Mouse (Mus musculus) heart, postnatal 0 days (tissue): ENCODE data around the gene Timm22. TPM values are rescaled to one million over a fixed set of nuclear protein-coding genes. Genes with fewer than 3 reads are reported as not detected.

Experiments used
- ATAC-seq: fragments of 200-750 bp; cut with Nextera tagmentation; 2 replicates; pipeline ENCODE4 v1.8.0; 2017; ENCODE audit warnings: low read depth, moderate number of reproducible peaks, moderate library complexity; ENCODE audit not compliant: insufficient read depth
- DNase-seq: peaks from one replicate; pipeline ENCODE4 v3.0.0-alpha.2; 2016; ENCODE audit warnings: low spot score
- H3K27ac ChIP-seq: fragments of 300-500 bp; sonication (generic); 2 replicates; pipeline ENCODE4 v1.5.1; 2014; ENCODE audit warnings: low read depth, mild to moderate bottlenecking
- H3K27me3 ChIP-seq: fragments of 300-500 bp; sonication (generic); 2 replicates; pipeline ENCODE4 v1.6.1; 2014; ENCODE audit warnings: low read length, mixed read lengths; ENCODE audit not compliant: control insufficient read depth, insufficient read depth
- H3K36me3 ChIP-seq: fragments of 300-500 bp; sonication (generic); replicated peaks from 2 replicates; pipeline ENCODE4 v1.6.1; 2014; ENCODE audit warnings: low read length, mixed read lengths; ENCODE audit not compliant: control insufficient read depth, insufficient read depth
- H3K4me1 ChIP-seq: fragments of 300-500 bp; sonication (generic); 2 replicates; pipeline ENCODE4 v1.6.1; 2014; ENCODE audit warnings: antibody characterized with exemption; ENCODE audit not compliant: control insufficient read depth, insufficient read depth
- H3K4me2 ChIP-seq: fragments of 300-500 bp; sonication (generic); 2 replicates; pipeline ENCODE4 v1.6.1; 2014; ENCODE audit warnings: low read depth, mild to moderate bottlenecking, low read length, moderate library complexity
- H3K4me3 ChIP-seq: fragments of 300-500 bp; sonication (generic); 2 replicates; pipeline ENCODE4 v1.5.1; 2014; ENCODE audit warnings: low read depth, low read length
- H3K9ac ChIP-seq: fragments of 300-500 bp; sonication (generic); replicated peaks from 2 replicates; pipeline ENCODE4 v1.6.1; 2014; ENCODE audit warnings: low read depth, low read length, mixed read lengths
- H3K9me3 ChIP-seq: fragments of 300-500 bp; sonication (generic); replicated peaks from 2 replicates; pipeline ENCODE4 v1.6.1; 2016; ENCODE audit warnings: low read length; ENCODE audit not compliant: control insufficient read depth
- CTCF ChIP-seq: IDR thresholded peaks from 2 replicates; pipeline ENCODE4 v1.5.1; 2016; ENCODE audit warnings: antibody characterized with exemption, control low read depth, low read depth
- EP300 ChIP-seq: IDR thresholded peaks from 2 replicates; pipeline ENCODE4 v1.6.1; 2016; ENCODE audit warnings: antibody characterized with exemption, low read depth
- WGBS: fragments of 180-500 bp; shearing (Covaris S2); extraction: QIAGEN DNeasy Blood & Tissue Kit; methylation state at CpG from one replicate; pipeline ENCODE4 v1.1.7; 2014; 5-methylcytosine and 5-hydroxymethylcytosine counted together
- polyA plus RNA-seq: library from polyadenylated mRNA; unstranded; fragments of >200 nt; fragmentation: Nextera tagmentation; extraction: Ambion mirVana; gene quantifications from 2 replicates; pipeline ENCODE4 v1.2.1, GENCODE M21; 2015
- total RNA-seq: library from RNA; depleted of rRNA; stranded (reverse); fragments of >200 nt; gene quantifications from 2 replicates; pipeline ENCODE4 v1.2.3, GENCODE M21; 2014; ENCODE audit warnings: low replicate concordance

Timm22 gene
- total and polyA plus RNA-seq, 2 experiments from 2014 or later: 20.1 to 90.5 TPM

DNA sequence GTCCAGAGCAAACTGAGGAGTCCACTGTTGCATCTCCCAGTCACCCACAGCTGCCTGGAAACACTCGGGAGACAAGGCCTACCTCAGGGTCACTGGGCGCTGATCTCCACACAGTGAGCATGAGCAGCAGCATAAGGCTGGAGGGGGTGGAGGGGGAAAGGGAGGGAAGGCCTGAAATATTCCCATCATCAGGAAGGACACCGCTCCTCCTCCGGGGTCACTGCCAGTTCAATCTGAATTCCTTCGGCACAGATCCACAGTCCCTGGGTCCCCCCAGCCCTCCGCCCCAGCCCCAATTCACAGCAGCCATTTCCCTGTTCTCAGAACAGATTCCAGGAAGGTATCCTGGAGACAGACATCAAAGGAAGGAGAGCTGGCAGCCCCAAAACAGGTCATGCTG is 43.6 kb upstream of the Timm22 start:
- no peak overlapping the region for H3K4me3 ChIP-seq
- H3K9ac ChIP-seq: no peak overlapping the region
- no peak for TF ChIP-seq EP300
- no peak for TF ChIP-seq CTCF
- no peaks in the 10 kb centered on the region for H3K9me3 ChIP-seq
- no peak overlapping the region for H3K27ac ChIP-seq
- 0 out of 2 replicates have a peak overlapping the region, but pooled peaks have one; percentile 3 for H3K4me2 ChIP-seq
- WGBS: 16% methylated on average over 6 of the region's 6 CpGs
- no peak for DNase-seq
- peaks cover 14% of the 10 kb centered on the region; the same call in 1 of the 2 replicates for H3K4me1 ChIP-seq
- no peak for ATAC-seq
- H3K27me3 ChIP-seq: no peaks in the 10 kb centered on the region
- no peaks in the 10 kb centered on the region for H3K36me3 ChIP-seq

DNA sequence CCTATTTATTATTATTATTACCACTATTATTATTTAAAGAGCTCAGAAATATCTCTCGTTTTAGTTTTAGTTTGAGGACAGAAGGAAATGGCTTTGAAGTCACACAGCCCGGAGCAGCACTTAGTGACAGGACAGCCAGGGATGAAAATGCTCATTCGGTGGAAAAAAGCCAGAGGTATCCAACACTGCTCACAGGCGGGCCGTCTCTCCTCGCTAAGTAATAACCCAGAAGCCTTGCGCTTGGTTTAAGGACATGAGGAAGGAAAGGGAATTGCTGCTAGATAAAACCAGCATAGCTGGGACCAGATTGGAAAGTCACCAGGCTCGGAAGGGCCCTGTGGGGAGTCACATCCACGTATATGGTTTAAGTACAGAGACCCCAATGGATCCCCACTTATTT is 43.1 kb upstream of the Timm22 start:
- Histone ChIP-seq H3K9me3 (no peaks in the 10 kb centered on the region), H3K27ac (0 out of 2 replicates have a peak overlapping the region, but pooled peaks have one; percentile 38), H3K36me3 (no peaks in the 10 kb centered on the region), H3K27me3 (no peaks in the 10 kb centered on the region), H3K9ac (no peak overlapping the region), H3K4me1 (peaks cover 14% of the 10 kb centered on the region; the same call in 1 of the 2 replicates), H3K4me2 (0 out of 2 replicates have a peak overlapping the region, but pooled peaks have one; percentile 3), H3K4me3 (no peak overlapping the region)
- 19% methylated on average over 9 of the region's 9 CpGs for WGBS
- TF ChIP-seq CTCF (no peak), EP300 (no peak)
- DNase-seq: no peak
- ATAC-seq: no peak

DNA sequence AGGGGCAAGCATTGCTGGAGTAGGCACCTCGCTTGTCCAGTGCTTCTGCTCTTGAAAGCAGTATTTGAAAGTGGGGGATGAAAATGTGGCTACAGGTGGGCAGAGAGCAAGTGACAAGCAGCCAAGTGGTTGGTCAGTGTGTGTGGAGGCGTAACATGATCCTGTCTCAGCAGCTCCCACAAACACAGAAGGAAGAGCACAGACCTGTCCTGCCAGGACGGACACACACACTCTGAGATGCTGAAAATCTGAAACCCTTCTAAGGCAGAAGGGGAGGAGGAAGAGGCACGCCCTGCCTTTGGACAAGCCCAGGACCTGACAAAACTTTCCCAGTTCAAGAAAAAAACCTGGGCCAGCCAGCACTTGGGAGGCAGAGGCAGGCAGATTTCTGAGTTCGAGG is 42.7 kb upstream of the Timm22 start:
- DNase-seq (no peak), ATAC-seq (no peak)
- H3K4me3 ChIP-seq: no peak overlapping the region
- peaks cover 14% of the 10 kb centered on the region; the same call in 1 of the 2 replicates for H3K4me1 ChIP-seq
- TF ChIP-seq CTCF (no peak), EP300 (no peak)
- H3K27ac ChIP-seq: 0 out of 2 replicates have a peak overlapping the region, but pooled peaks have one; percentile 38
- no peaks in the 10 kb centered on the region for H3K27me3 ChIP-seq
- no peak overlapping the region for H3K9ac ChIP-seq
- H3K36me3 ChIP-seq: no peaks in the 10 kb centered on the region
- no peaks in the 10 kb centered on the region for H3K9me3 ChIP-seq
- H3K4me2 ChIP-seq: no peak overlapping the region
- 78% methylated on average over 5 of the region's 5 CpGs for WGBS

DNA sequence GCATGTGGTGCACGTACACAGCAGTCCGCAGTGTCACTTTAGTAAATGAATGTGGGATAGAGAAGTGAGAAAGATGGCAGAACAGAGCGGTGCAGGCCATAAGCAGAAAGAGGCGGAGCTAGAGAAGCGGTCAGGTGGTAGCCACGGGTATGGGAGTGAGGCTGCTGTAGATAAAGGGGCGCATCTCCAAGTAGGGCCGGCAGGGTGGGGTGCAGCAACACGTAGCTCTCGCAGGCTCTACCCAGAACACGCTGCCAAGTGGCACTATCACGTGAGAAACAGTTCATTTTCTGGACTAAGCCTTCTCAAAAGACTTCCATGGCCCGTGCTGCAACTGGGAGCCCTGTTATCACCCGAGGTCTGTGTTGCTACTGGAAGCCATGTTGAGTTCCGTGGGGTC is 40.0 kb upstream of the Timm22 start:
- no peaks in the 10 kb centered on the region for H3K36me3 ChIP-seq
- no peak for ATAC-seq
- 80% methylated on average over 15 of the region's 15 CpGs for WGBS
- no peaks in the 10 kb centered on the region for H3K9me3 ChIP-seq
- no peak for TF ChIP-seq CTCF
- TF ChIP-seq EP300: no peak
- no peak for DNase-seq
- no peaks in the 10 kb centered on the region for H3K27me3 ChIP-seq
- H3K4me1 ChIP-seq: peaks cover 14% of the 10 kb centered on the region; the same call in 1 of the 2 replicates
- H3K27ac ChIP-seq: no peak overlapping the region
- H3K4me2 ChIP-seq: no peak overlapping the region
- H3K4me3 ChIP-seq: no peak overlapping the region
- no peak overlapping the region for H3K9ac ChIP-seq

DNA sequence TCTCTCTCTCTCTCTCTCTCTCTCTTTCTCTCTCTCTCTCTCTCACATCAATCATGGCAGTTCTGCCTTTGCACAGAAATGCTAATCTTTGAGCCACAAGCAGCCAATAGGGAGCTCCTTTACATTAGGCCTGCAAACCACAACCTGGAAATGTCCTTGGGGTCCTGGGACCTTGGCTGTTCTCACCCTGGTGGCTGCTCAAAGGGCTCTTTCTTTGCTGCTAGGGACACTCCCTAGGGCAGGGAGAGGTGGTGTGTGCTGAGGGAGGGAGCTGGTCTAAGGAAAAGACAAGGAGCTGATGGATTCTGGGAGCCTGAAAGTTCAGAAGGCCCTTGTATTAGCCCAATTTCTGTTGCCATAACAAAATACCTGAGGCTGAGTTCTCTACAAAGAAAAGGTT is 36.3 kb upstream of the Timm22 start:
- DNase-seq (no peak), ATAC-seq (no peak)
- no peak overlapping the region for H3K9ac ChIP-seq
- no peak overlapping the region for H3K4me2 ChIP-seq
- H3K27ac ChIP-seq: no peak overlapping the region
- no peak for TF ChIP-seq EP300
- no peak for TF ChIP-seq CTCF
- H3K4me1 ChIP-seq: peaks cover 25% of the 10 kb centered on the region
- no peaks in the 10 kb centered on the region for H3K36me3 ChIP-seq
- no peaks in the 10 kb centered on the region for H3K9me3 ChIP-seq
- H3K4me3 ChIP-seq: no peak overlapping the region
- H3K27me3 ChIP-seq: no peaks in the 10 kb centered on the region

DNA sequence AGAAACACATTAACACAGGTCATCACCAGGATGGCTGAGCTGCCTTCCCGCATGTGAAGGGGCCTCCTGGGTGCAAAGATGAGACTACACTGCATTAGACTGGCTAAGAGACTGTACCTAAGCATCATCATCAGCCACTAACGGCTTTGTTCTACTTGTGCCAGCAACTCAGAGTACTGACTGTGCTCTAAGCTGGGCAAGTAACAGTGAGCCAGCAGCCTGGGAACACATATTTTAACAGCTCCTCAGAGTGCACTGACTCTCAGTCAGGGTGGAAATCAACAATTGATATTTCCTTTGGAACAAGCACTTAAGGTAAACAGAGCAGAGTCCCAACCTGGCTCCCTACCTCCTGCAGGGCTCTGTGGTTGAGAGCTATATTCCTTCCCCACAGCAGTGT is 34.6 kb upstream of the Timm22 start:
- Histone ChIP-seq H3K9ac (no peak overlapping the region), H3K36me3 (no peaks in the 10 kb centered on the region), H3K27me3 (no peaks in the 10 kb centered on the region), H3K4me2 (no peak overlapping the region), H3K4me1 (peaks cover 25% of the 10 kb centered on the region), H3K9me3 (no peaks in the 10 kb centered on the region), H3K27ac (peak overlapping the region; percentile 57), H3K4me3 (no peak overlapping the region)
- ATAC-seq (no peak), DNase-seq (no peak)
- 36% methylated on average over 2 of the region's 2 CpGs for WGBS
- TF ChIP-seq EP300 (no peak), CTCF (no peak)
